Mouse (Mus musculus): ENCODE measurements around the gene Rab11fip5.

Gene Rab11fip5

GRCm38 (mm10) chr6:85304966-85305365 lies 69.5 kb downstream of the Rab11fip5 start:
- DNase-seq: no peak

GRCm38 (mm10) chr6:85302326-85303055 lies 71.9 kb downstream of the Rab11fip5 start:
- DNase-seq: peak; percentile 52

- no peak for DNase-seq
These were observed 78.9 kb downstream of the Rab11fip5 start for GRCm38 (mm10) chr6:85295384-85296167.

GRCm38 (mm10) chr6:85294004-85294379 lies 80.4 kb downstream of the Rab11fip5 start:
- DNase-seq: no peak

- DNase-seq: no peak
These were observed 81.0 kb downstream of the Rab11fip5 start for GRCm38 (mm10) chr6:85293255-85294003.

- no peak for DNase-seq
These were observed 83.3 kb downstream of the Rab11fip5 start for GRCm38 (mm10) chr6:85290869-85291824.

- DNase-seq: no peak
These were observed 86.1 kb downstream of the Rab11fip5 start for GRCm38 (mm10) chr6:85288193-85288857.

- DNase-seq: no peak
These were observed 88.0 kb downstream of the Rab11fip5 start for GRCm38 (mm10) chr6:85286283-85287047.
